Mouse (Mus musculus) small intestine, adult 2 months (tissue): ENCODE measurements at regions not wholly inside any gene's neighbourhood (a gene's known extent, or its start where the extent isn't known, plus 50 kb on each side); places are given as distances from the start of the nearest gene placed in this dataset.
A peak's percentile ranks its signal among the peaks of the same experiment; 100 is the strongest.

ENCODE experiments used
- H3K27ac ChIP-seq: fragments of 200-500 bp; 2 replicates; pipeline ENCODE4 v1.5.1; 2012; ENCODE audit warnings: low read depth, low read length, control low read depth, inconsistent platforms; ENCODE audit not compliant: insufficient read depth
- H3K27me3 ChIP-seq: fragments of 200-500 bp; 2 replicates; pipeline ENCODE4 v1.6.1; 2012; ENCODE audit warnings: mild to moderate bottlenecking, moderate library complexity, low read length, inconsistent platforms; ENCODE audit not compliant: control insufficient read depth, insufficient read depth
- H3K36me3 ChIP-seq: fragments of 200-500 bp; 2 replicates; pipeline ENCODE4 v1.6.1; 2012; ENCODE audit warnings: mild to moderate bottlenecking, low read length, control low read depth, inconsistent platforms; ENCODE audit not compliant: control insufficient read depth, insufficient read depth
- H3K4me1 ChIP-seq: fragments of 200-500 bp; 2 replicates; pipeline ENCODE4 v1.6.1; 2012; ENCODE audit warnings: low read length, inconsistent platforms, mixed read lengths; ENCODE audit not compliant: control insufficient read depth, insufficient read depth, insufficient read length
- H3K4me3 ChIP-seq: fragments of 200-500 bp; 2 replicates; pipeline ENCODE4 v1.5.1; 2012; ENCODE audit warnings: low read depth, mild to moderate bottlenecking, control low read depth, inconsistent platforms, low read length, moderate library complexity
- CTCF ChIP-seq: fragments of 200-500 bp; IDR thresholded peaks from 2 replicates; pipeline ENCODE4 v1.5.1; 2012; ENCODE audit warnings: low read depth, mild to moderate bottlenecking, control low read depth, inconsistent platforms, low read length, moderate library complexity, mixed read lengths; ENCODE audit not compliant: insufficient replicate concordance, insufficient read length; ENCODE audit errors: extremely low read depth
- POLR2A ChIP-seq: fragments of 200-500 bp; IDR thresholded peaks from 2 replicates; pipeline ENCODE4 v1.6.1; 2012; ENCODE audit warnings: low read depth, mild to moderate bottlenecking, control low read depth, inconsistent platforms, low read length, moderate library complexity
- WGBS: fragments of 180-500 bp; shearing (Covaris S2); methylation state at CpG from one replicate; pipeline ENCODE4 v1.1.7; 2018; 5-methylcytosine and 5-hydroxymethylcytosine counted together

DNA sequence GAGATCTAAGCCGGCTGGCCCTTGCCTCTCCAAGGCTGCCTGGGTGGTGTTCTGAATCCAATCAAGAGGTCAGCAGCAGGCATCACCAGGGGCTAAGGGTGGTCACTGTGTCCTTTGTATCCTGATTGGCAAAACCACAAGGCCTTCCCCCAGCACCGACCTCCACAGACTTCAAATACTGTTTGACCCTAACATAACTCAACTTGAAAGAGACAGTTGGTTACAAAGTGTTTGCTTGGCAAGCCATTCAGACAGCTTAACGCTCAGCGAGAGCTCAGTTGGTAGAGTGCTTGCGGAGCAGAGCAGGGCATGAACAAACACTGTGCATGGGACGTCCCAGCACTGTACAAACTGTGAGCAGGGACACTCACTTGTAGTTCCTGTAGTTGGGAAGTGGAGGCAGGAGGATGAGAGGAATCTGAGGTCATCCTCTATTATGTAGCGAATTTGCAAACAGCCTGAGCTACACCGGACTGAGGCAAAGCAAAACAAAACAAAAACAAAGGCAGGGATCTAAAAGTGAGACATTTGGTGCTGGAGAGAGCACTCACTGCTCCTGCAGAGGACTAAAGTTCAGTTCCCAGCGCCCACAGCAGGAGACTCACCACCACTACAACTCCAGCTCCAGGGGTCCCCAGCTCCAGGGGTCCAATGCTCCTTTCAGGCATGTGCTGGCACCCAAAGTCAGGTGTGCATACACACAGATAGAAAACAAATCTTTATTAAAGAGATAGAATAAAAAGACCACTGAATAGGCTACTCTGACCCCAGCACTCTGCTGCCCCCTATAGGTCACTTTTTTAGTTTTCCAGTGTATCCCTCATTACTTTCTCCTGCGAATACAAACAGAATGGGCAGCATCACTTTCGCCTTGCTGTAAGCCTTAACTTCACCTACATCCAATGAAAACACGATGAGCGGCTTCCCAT is 273.5 kb downstream of the Prex1 start:
- TF ChIP-seq POLR2A (no peak), CTCF (peak; percentile 55; the same call in 1 of the 2 replicates)
- no peak overlapping the region for H3K4me3 ChIP-seq
- H3K27ac ChIP-seq, result no peak overlapping the region
- no peaks in the 10 kb centered on the region for H3K36me3 ChIP-seq
- 62% methylated on average over 13 of the region's 13 CpGs for WGBS
- no peaks in the 10 kb centered on the region for H3K4me1 ChIP-seq
- H3K27me3 ChIP-seq, result no peaks in the 10 kb centered on the region

GRCm38 (mm10) chr2:166438207-166438606 is 275.4 kb downstream of the Prex1 start:
- H3K27me3 ChIP-seq, result no peaks in the 10 kb centered on the region
- WGBS, result 75% methylated on average over 9 of the region's 9 CpGs
- no peaks in the 10 kb centered on the region; the same call in 1 of the 2 replicates for H3K4me1 ChIP-seq
- H3K4me3 ChIP-seq, result no peak overlapping the region
- no peak for TF ChIP-seq POLR2A
- no peak for TF ChIP-seq CTCF
- no peak overlapping the region for H3K27ac ChIP-seq
- no peaks in the 10 kb centered on the region for H3K36me3 ChIP-seq

DNA sequence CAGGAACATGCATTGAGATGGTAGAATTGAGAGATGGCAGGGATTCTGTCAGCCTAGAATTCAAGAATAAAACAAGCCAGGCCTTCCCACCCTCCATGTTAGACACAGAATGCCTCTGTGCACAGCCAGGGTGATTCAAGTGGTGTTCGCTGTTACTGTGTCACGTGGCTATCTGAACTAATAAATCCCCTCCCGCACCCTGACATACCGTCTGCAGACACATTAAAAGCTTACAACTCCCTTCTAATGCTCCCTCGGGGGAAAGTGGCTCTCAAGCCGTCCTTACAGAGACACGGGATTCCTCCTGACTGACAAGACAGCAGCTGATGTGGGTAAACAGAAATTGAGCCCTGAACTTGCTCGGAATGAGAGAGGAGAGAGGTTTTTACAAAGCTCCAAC is 279.1 kb downstream of the Prex1 start:
- WGBS, result 35% methylated on average over 8 of the region's 8 CpGs
- H3K4me1 ChIP-seq, result no peaks in the 10 kb centered on the region; the same call in 1 of the 2 replicates
- no peak for TF ChIP-seq CTCF
- no peak for TF ChIP-seq POLR2A

GRCm38 (mm10) chr2:166433655-166434333 is 278.3 kb upstream of the Sulf2 start:
- no peaks in the 10 kb centered on the region for H3K36me3 ChIP-seq
- WGBS, result 66% methylated on average over 15 of the region's 15 CpGs
- no peak overlapping the region for H3K27ac ChIP-seq
- H3K27me3 ChIP-seq, result no peaks in the 10 kb centered on the region
- no peaks in the 10 kb centered on the region; the same call in 1 of the 2 replicates for H3K4me1 ChIP-seq
- TF ChIP-seq CTCF (no peak), POLR2A (no peak)
- H3K4me3 ChIP-seq, result no peak overlapping the region

More for the DNA sequence above, 279.1 kb downstream of the Prex1 start:
- H3K36me3 ChIP-seq, result no peaks in the 10 kb centered on the region
- H3K4me3 ChIP-seq, result no peak overlapping the region
- no peak overlapping the region for H3K27ac ChIP-seq
- no peaks in the 10 kb centered on the region for H3K27me3 ChIP-seq

- H3K4me1 ChIP-seq, result no peaks in the 10 kb centered on the region; the same call in 1 of the 2 replicates
- no peak overlapping the region for H3K4me3 ChIP-seq
- H3K36me3 ChIP-seq, result no peaks in the 10 kb centered on the region
- H3K27ac ChIP-seq, result no peak overlapping the region
- WGBS, result 76% methylated on average over 13 of the region's 13 CpGs
- H3K27me3 ChIP-seq, result no peaks in the 10 kb centered on the region
- TF ChIP-seq CTCF (no peak), POLR2A (no peak)
These were observed 277.6 kb upstream of the Sulf2 start for GRCm38 (mm10) chr2:166432948-166433654.

- Histone ChIP-seq H3K27me3 (no peaks in the 10 kb centered on the region), H3K4me3 (no peak overlapping the region), H3K4me1 (no peaks in the 10 kb centered on the region; the same call in 1 of the 2 replicates), H3K36me3 (no peaks in the 10 kb centered on the region), H3K27ac (no peak overlapping the region)
- 75% methylated on average over 8 of the region's 8 CpGs for WGBS
- no peak for TF ChIP-seq POLR2A
- no peak for TF ChIP-seq CTCF
These were observed 277.1 kb upstream of the Sulf2 start for GRCm38 (mm10) chr2:166432531-166432930.
